Mouse (Mus musculus) limb, embryonic 11.5 days (tissue): ENCODE data around the gene Gm9972. TPM values are rescaled to one million over a fixed set of nuclear protein-coding genes. Genes with fewer than 3 reads are reported as not detected.

Experiments
- ATAC-seq: fragments of 200-750 bp; cut with Nextera tagmentation; 2 replicates; pipeline ENCODE4 v1.8.0; 2017; ENCODE audit warnings: low read depth; ENCODE audit not compliant: insufficient number of reproducible peaks, low FRiP score, low TSS enrichment
- DNase-seq: peaks from one replicate; pipeline ENCODE4 v3.0.0-alpha.2; 2015; ENCODE audit warnings: low spot score
- H3K27ac ChIP-seq: fragments of 300-500 bp; sonication (generic); replicated peaks from 2 replicates; pipeline ENCODE4 v1.5.1; 2014; ENCODE audit warnings: low read depth, mild to moderate bottlenecking, low read length
- H3K27me3 ChIP-seq: fragments of 300-500 bp; sonication (generic); 2 replicates; pipeline ENCODE4 v1.6.1; 2014; ENCODE audit warnings: mild to moderate bottlenecking, low read length, mixed read lengths; ENCODE audit not compliant: control insufficient read depth, insufficient read depth
- H3K36me3 ChIP-seq: fragments of 300-500 bp; sonication (generic); 2 replicates; pipeline ENCODE4 v1.6.1; 2014; ENCODE audit warnings: mild to moderate bottlenecking, low read length, moderate library complexity, mixed read lengths; ENCODE audit not compliant: control insufficient read depth, insufficient read depth
- H3K4me1 ChIP-seq: fragments of 300-500 bp; sonication (generic); 2 replicates; pipeline ENCODE4 v1.6.1; 2014; ENCODE audit warnings: low read length, mixed read lengths; ENCODE audit not compliant: control insufficient read depth, insufficient read depth
- H3K4me2 ChIP-seq: fragments of 300-500 bp; sonication (generic); 2 replicates; pipeline ENCODE4 v1.6.1; 2014; ENCODE audit warnings: low read depth, mild to moderate bottlenecking, moderate library complexity; ENCODE audit not compliant: severe bottlenecking
- H3K4me3 ChIP-seq: fragments of 300-500 bp; sonication (generic); 2 replicates; pipeline ENCODE4 v1.5.1; 2014; ENCODE audit warnings: low read depth, low read length
- H3K9ac ChIP-seq: fragments of 300-500 bp; sonication (generic); 2 replicates; pipeline ENCODE4 v1.6.1; 2014; ENCODE audit warnings: mild to moderate bottlenecking, low read length
- H3K9me3 ChIP-seq: fragments of 300-500 bp; sonication (generic); 2 replicates; pipeline ENCODE4 v1.6.1; 2016; ENCODE audit warnings: low read length; ENCODE audit not compliant: control insufficient read depth
- WGBS: fragments of 180-500 bp; shearing (Covaris S2); extraction: QIAGEN DNeasy Blood & Tissue Kit; methylation state at CpG from one replicate; pipeline ENCODE4 v1.1.7; 2014; 5-methylcytosine and 5-hydroxymethylcytosine counted together
- polyA plus RNA-seq: library from polyadenylated mRNA; unstranded; fragments of >200 nt; fragmentation: Nextera tagmentation; extraction: Ambion mirVana; gene quantifications from 2 replicates; pipeline ENCODE4 v1.2.1, GENCODE M21; 2014

Gene Gm9972
- polyA plus RNA-seq: not detected in 2 replicates

DNA sequence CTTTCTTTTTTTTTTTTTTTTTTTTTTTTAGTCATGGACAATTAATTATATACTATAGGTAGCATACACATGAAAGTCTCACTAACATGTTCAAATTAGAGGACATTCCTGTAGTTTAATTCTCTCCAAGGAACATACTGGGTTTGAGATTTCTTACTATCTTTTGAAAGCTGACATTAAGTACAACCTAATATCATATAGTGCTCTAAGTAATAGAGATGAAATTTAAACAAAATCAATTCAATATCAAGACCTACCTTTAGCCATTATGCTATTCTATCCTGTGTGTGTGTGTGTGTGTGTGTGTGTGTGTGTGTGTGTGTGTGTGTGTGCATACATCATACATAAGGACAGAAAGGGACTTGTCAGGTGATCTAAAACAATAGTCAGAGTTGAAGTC lies at the start of gene Gm9972:
TSS of gene Gm9972 (plus strand) at position 301 of the 400 bp plus-strand sequence.
- H3K36me3 ChIP-seq: no peaks in the 10 kb centered on the region
- H3K9me3 ChIP-seq: no peaks in the 10 kb centered on the region
- H3K4me1 ChIP-seq: no peaks in the 10 kb centered on the region
- no peak within 1 kb of the TSS for H3K27ac ChIP-seq
- H3K27me3 ChIP-seq: no peaks in the 10 kb centered on the region
- no peak within 1 kb of the TSS for H3K4me2 ChIP-seq
- H3K4me3 ChIP-seq: no peak within 1 kb of the TSS
- DNase-seq (no peak), ATAC-seq (no peak)
- no peak within 1 kb of the TSS for H3K9ac ChIP-seq

DNA sequence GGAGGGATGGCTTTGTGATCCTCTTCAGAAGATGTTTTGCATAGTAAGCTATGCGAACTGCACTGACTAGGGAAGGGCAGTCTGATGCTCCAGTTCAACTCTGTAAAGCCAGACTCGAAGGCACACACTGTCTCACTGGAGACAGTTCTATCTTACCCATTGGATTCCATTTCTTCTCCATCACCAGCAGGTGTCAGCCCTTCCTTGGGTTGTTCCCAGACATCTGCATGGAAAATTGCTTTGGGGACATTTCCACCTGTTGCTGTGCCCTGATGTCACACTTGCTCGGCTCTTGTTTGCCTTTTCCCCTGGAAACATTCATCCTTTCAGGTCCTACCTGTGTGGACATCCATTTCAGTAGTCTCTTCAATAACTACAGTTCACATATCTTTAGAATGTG lies 36.4 kb upstream of the Gm9972 start:
- no peak overlapping the region for H3K27ac ChIP-seq
- ATAC-seq (no peak), DNase-seq (no peak)
- H3K9ac ChIP-seq: no peak overlapping the region
- H3K4me1 ChIP-seq: no peaks in the 10 kb centered on the region
- no peaks in the 10 kb centered on the region for H3K36me3 ChIP-seq
- H3K4me2 ChIP-seq: no peak overlapping the region
- H3K9me3 ChIP-seq: no peaks in the 10 kb centered on the region
- no peak overlapping the region for H3K4me3 ChIP-seq
- 45% methylated on average over 3 of the region's 3 CpGs for WGBS
- no peaks in the 10 kb centered on the region for H3K27me3 ChIP-seq

DNA sequence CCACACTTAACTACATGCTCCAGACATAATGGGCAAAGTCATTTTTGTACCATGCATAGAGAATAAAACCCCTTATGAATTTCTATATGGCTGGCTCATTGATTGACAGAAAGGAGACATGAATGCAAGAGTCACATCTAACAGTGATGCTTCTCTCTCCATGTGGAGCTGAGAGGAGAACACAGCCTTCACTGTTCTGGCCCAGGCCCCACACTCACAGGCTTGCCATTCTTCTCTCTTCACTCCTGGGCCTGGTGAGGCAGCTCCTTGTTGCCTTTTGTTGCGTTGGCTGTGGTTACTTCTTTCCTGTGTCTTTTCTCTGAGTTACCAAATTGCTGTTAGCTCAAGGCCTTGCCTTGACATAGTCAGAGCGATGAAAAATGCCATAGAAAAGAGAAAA lies 23.6 kb upstream of the Gm9972 start:
- Histone ChIP-seq H3K4me3 (no peak overlapping the region), H3K36me3 (no peaks in the 10 kb centered on the region), H3K27me3 (no peaks in the 10 kb centered on the region), H3K9ac (no peak overlapping the region), H3K4me1 (no peaks in the 10 kb centered on the region), H3K27ac (no peak overlapping the region), H3K9me3 (no peaks in the 10 kb centered on the region), H3K4me2 (no peak overlapping the region)
- no peak for ATAC-seq
- 78% methylated on average over 2 of the region's 2 CpGs for WGBS
- DNase-seq: no peak

DNA sequence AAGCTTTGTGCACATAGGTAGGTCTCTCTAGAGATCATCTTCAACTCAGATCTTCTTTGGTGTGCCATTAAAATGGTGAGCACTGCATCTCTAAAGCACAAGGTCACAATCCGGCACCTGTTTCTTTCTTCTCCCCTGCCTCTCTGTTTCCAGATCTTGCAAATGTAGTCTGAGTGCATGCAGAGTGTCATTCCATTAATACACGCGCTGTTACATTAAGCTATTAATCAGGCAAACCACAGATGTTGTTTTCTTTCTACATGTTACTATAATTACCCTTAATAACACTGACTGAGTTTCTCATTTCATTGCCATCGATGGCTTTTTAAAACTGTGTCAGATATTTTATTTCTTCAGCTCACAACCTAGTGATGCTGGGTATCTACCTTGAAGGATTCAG lies 22.6 kb upstream of the Gm9972 start:
- WGBS: 83% methylated on average over 4 of the region's 4 CpGs
- Histone ChIP-seq H3K4me1 (no peaks in the 10 kb centered on the region), H3K9me3 (no peaks in the 10 kb centered on the region), H3K36me3 (no peaks in the 10 kb centered on the region), H3K9ac (no peak overlapping the region), H3K27ac (no peak overlapping the region), H3K4me2 (no peak overlapping the region), H3K4me3 (no peak overlapping the region), H3K27me3 (no peaks in the 10 kb centered on the region)
- DNase-seq (no peak), ATAC-seq (no peak)

DNA sequence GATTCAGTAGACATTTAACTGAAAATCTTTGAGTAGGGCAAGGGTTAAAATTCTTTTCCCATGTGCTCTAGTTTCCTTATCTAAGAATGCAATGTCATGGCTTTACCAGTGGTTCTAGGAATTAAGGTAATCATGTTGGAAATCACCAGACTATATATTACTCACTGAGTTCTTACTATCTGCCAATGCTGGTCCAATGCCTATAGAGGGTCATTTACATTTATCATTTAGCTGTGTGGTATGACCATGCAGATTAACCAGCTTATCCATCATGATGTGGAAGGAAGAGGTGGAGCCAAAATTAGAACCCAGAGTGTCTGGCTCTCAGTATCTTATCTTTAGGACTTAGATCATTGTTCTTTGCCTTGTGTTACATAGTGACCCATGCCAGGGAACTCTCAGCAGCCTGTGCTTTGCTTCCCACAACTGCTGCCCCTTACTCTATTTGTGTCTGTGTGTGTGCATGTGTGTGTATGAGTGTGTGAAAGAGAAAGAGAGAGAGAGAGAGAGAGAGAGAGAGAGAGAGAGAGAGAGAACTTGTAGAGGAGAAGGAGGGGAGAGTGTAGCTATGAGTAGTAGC lies 12.3 kb upstream of the Gm9972 start:
- Histone ChIP-seq H3K4me1 (no peaks in the 10 kb centered on the region), H3K27ac (no peak overlapping the region), H3K9me3 (no peaks in the 10 kb centered on the region), H3K4me2 (no peak overlapping the region), H3K36me3 (no peaks in the 10 kb centered on the region), H3K27me3 (no peaks in the 10 kb centered on the region), H3K9ac (no peak overlapping the region), H3K4me3 (no peak overlapping the region)
- DNase-seq (no peak), ATAC-seq (no peak)

DNA sequence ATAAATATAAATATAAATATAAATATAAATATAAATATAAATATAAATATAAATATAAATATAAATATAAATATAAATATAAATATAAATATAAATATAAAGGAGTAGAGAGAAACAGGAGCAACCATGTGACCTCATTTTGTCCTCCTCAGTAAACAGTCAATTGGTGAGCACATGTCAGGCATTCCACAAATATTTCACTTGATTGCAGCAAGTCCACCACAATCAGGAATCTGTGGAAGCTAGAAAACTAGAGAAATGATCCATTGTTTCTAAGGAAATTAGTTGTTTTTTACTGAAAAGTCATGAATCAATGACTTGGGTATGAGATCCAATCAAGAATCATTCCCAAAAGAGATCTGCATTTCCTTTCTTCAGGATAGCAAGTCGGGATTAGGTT lies 5.7 kb upstream of the Gm9972 start:
- ATAC-seq (no peak), DNase-seq (no peak)
- Histone ChIP-seq H3K27ac (no peak overlapping the region), H3K9ac (no peak overlapping the region), H3K4me3 (no peak overlapping the region), H3K27me3 (no peaks in the 10 kb centered on the region), H3K4me1 (no peaks in the 10 kb centered on the region), H3K4me2 (no peak overlapping the region), H3K36me3 (no peaks in the 10 kb centered on the region), H3K9me3 (no peaks in the 10 kb centered on the region)
- 83% methylated on average over 1 of the region's 1 CpGs for WGBS

DNA sequence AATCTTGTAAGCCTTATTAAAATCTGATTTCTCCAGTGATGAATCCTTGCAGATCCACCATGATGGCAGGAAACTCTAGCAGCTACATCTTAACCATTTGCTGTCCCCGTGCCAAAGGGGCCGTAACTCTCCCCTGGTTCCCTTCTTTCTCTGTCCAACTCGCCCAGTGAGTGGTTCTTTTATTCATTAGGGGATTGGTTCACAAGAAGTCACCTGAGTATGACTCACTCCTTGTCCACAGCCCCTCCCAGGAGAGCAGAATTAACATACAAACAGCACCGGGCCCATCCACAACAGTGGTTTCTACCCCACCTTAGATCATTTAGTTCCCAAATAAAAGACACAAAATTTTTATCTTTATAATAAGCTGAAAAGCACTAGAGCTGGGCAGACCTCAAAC lies 3.4 kb upstream of the Gm9972 start:
- no peak overlapping the region for H3K4me3 ChIP-seq

DNA sequence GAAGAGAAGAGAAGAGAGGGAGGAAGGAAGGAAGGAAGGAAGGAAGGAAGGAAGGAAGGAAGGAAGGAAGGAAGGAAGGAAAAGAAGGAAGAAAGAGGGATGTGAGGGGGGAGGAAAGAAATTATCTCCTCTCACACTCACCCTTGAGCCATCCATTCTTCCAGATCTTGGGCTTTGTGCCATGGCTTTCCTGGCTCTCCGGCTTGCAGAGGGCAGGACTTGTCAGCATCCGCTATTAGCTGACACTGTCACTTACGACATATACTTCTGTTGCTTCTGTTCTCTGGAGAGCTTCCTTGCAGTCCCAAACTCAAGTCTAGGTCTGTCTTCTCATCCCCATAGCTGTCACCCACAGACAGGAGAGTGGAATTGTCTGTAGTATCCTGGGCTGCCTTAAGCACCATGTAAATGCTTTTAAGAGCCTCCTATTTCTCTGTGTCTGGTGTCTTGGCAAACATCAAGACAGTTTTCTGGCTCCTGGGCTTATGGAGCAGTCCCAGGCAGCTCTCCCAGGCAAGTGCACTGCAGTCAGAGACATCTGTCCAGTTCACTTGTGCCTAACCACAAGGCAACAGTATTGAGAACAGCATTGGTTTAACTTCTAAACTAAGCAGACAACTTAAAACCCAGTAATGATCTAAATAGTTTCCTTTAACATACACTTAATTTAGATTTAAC lies 10.5 kb downstream of the Gm9972 start:
- H3K27me3 ChIP-seq: no peaks in the 10 kb centered on the region
- no peaks in the 10 kb centered on the region for H3K36me3 ChIP-seq
- WGBS: 83% methylated on average over 3 of the region's 3 CpGs
- no peaks in the 10 kb centered on the region for H3K9me3 ChIP-seq
- no peak overlapping the region for H3K4me3 ChIP-seq
- H3K4me1 ChIP-seq: no peaks in the 10 kb centered on the region
- H3K27ac ChIP-seq: no peak overlapping the region
- ATAC-seq: no peak
- no peak overlapping the region for H3K9ac ChIP-seq
- no peak for DNase-seq
- no peak overlapping the region for H3K4me2 ChIP-seq

More for the DNA sequence above, 3.4 kb upstream of the Gm9972 start:
- H3K27ac ChIP-seq: no peak overlapping the region
- 81% methylated on average over 4 of the region's 4 CpGs for WGBS
- DNase-seq: no peak
- no peaks in the 10 kb centered on the region for H3K4me1 ChIP-seq
- no peak for ATAC-seq
- H3K4me2 ChIP-seq: no peak overlapping the region
- H3K9me3 ChIP-seq: no peaks in the 10 kb centered on the region
- H3K27me3 ChIP-seq: no peaks in the 10 kb centered on the region
- no peak overlapping the region for H3K9ac ChIP-seq
- H3K36me3 ChIP-seq: no peaks in the 10 kb centered on the region

DNA sequence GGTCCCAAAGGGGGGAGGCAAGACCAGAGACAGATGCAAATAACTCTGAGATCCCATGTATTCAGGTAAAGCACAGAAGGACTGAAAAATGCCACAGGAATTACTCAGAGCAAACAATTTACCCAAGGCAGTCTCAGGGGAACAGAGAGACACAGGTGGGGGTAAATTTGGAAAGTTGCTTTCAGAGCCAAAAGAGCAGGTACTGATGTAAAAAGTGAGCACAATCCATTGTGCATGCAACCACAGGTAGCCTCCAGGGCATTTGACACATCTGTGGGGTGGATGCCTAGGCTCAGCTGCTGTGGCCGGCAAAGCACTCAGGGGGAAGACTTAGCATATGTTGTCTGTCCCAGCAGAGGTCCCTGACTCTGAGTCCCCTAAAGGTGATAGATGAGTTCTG lies 13.8 kb downstream of the Gm9972 start:
- Histone ChIP-seq H3K4me3 (no peak overlapping the region), H3K4me2 (no peak overlapping the region), H3K9me3 (no peaks in the 10 kb centered on the region), H3K9ac (no peak overlapping the region), H3K36me3 (no peaks in the 10 kb centered on the region), H3K27ac (no peak overlapping the region), H3K4me1 (no peaks in the 10 kb centered on the region), H3K27me3 (no peaks in the 10 kb centered on the region)
- DNase-seq: no peak
- no peak for ATAC-seq
- 14% methylated on average over 1 of the region's 1 CpGs for WGBS
